Mouse (Mus musculus): ENCODE measurements around the gene Fam83d.

The Fam83d gene

GRCm38 (mm10) chr2:158816239-158816638 lies 48.3 kb downstream of the Fam83d start:
- DNase-seq (ENCODE audit: low spot score): no peak

DNA sequence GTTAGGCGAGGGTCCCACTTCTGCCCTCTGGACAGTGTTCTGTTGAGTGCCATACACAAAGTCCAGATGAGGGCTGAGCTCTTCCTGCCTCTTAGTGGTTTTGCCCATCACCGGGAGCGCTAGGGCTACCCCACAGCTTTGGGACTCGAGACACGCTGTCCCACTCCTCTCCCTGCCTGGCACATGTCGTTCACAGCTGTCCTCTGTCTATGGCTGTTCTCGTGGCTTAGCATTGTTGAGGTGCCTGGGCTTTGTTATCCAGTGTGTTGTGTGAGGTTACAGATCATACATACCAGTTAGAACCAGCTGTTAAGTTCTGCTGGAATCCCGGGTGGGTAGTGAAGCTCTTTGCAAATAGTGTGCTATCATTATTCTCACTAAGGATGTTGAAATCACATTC lies 49.8 kb downstream of the Fam83d start:
- no peak for DNase-seq (ENCODE audit: low spot score)

GRCm38 (mm10) chr2:158828124-158828523 lies 60.2 kb downstream of the Fam83d start:
- DNase-seq (ENCODE audit: low spot score): no peak

DNA sequence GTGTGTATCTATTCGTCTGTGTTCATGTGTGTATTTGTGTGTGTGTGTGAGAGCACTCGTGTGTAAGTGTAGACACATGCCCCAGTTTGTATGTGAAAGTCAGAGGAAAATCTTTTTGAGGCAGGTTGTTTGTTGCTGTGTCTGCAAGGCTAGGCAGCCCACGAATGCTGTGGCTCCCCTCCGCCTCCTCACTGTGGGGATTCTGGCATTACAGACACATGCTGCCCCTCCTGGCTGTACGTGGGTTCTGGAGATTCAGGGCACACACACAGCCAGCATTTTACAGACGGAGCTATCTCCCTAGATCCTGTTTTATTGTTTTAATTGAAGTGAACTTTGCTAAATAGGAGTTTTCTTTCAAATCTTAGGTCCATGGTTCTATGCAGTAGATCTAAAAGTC lies 61.9 kb downstream of the Fam83d start:
- no peak for DNase-seq (ENCODE audit: low spot score)

DNA sequence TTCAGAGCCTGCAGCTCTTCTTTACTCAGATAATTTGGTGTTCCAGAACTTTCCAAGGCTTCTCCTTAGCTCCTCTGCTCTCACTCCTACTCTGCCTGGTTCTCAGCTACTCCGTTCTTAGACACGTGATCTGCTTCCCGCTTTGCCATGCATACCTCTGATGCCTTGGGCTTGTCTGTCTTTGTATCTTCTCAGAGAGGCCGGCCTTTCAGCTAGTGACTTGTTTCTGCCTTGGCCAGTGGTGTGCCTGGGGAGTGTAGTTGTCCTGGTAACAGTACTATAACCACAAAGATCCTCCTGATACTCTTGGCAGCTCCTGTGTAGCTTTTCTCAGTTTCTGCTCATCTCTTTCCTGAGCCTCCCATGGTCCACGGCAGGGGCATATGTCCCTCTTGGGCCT lies 65.3 kb downstream of the Fam83d start:
- DNase-seq (ENCODE audit: low spot score): peak; percentile 3

DNA sequence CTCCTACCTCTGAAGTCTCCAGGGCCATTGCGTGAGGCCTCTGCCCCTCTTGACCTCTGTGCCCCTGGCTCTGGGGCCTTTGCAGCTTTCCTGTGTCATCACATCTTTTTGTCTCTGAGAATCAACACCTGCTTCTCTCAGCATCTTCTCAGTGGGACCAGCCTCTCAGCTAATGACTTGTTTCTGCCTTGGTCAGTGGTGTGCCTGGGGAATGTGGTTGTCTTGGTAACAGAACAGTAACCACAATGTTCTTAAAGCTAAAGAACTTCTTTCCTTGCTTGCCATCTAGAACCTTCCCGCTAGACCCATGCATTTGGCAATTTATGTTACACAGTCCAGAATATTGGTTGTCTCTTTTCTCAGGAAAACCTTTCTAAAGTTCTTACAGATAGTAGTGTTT lies 65.8 kb downstream of the Fam83d start:
- DNase-seq (ENCODE audit: low spot score): no peak

Data from layer of hippocampus, adult 9-10 months (tissue).